10 mouse cellular contexts compared by ENCODE assay signal in the genomic region with DNA sequence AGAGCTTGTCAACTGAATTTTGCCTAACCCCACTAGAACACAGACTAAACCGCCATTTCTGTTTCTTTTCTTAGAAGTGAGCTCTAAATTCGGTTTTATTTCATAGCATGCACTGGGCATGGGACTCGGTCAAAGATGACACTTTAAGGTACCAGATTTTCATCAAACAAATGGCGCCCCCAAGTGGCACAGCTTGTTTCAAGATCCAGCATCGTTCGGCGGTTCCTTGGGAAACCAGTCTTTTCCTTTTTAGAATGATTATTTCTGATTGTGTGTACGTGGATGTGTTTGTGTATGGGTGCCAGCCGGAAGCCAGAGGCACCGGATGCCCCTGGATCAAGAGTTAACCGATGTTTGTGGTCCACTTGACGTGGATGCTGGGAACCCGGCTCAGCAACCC. TPM values are rescaled to one million over a fixed set of nuclear protein-coding genes. Genes with fewer than 3 reads are reported as not detected.
A peak's percentile ranks its signal among the peaks of the same experiment; 100 is the strongest.
DNase-seq lines count a peak whose midpoint lies in the region; ATAC-seq and TF ChIP-seq lines count a peak whose summit lies in the region.
"Had no signal": no experiment of that assay in that cellular context is flagged by ENCODE, and none has a peak within 500 bp of the region (broad histone marks: within the 10 kb centered on the region; RNA-seq: fewer than 3 reads in every experiment).

No protein-coding gene starts in this region.

- no peaks in the 10 kb centered on the region for H3K9me3 ChIP-seq in hindbrain, embryonic 10.5 days
- no peaks in the 10 kb centered on the region for H3K9me3 ChIP-seq in hindbrain, embryonic 12.5 days (replicated peaks)
- H3K9me3 ChIP-seq in limb, embryonic 11.5 days (ENCODE audit: control insufficient read depth, low read length) = no peaks in the 10 kb centered on the region
- H3K9me3 ChIP-seq: embryonic facial prominence, embryonic 13.5 days; lung, embryonic 15.5 days had no signal

- CTCF ChIA-PET in Patski (lab: Charles Lee) = interaction anchor here (0.8 to 4.2 kb wide), 11 partner anchors 8 to 526 kb away, joined by 3 to 35 read pairs (median 3); partner anchors contain the start of gene Gpx8

- DNase-seq in hindbrain, embryonic 10.5 days (ENCODE audit: low spot score) = peak; percentile 58
- DNase-seq in CD4-positive helper T cell, adult 2 months (ENCODE audit: low read depth, low spot score) = peak; percentile 26
- DNase-seq in Patski (ENCODE audit: low read depth, low spot score) = no peak
- DNase-seq in frontal cortex, postnatal 25 days (ENCODE audit: low spot score in 2 of 2) = peak; percentile 47 to 49
- peak; percentile 82 for DNase-seq in limb, embryonic 11.5 days (ENCODE audit: low spot score)

- TF ChIP-seq CTCF in Patski (IDR thresholded peaks at IDR 0.05) = peak; percentile 69
- TF ChIP-seq CTCF in small intestine, adult 2 months (IDR thresholded peaks at IDR 0.05; ENCODE audit: extremely low read depth, insufficient read length, insufficient replicate concordance, low read depth, low read length) = peak; percentile 42; the same call in 1 of the 2 replicates

- ATAC-seq in hindbrain, embryonic 12.5 days (ENCODE audit: low FRiP score) = no peak
- no peak for ATAC-seq in Patski
- no peak for ATAC-seq in limb, embryonic 11.5 days (ENCODE audit: insufficient number of reproducible peaks, low FRiP score, low TSS enrichment, low read depth)
- ATAC-seq in erythroblast, adult 5-6 weeks (replicated peaks; ENCODE audit: low FRiP score, poor library complexity, severe bottlenecking) = no peak

- H3K9ac ChIP-seq in hindbrain, embryonic 12.5 days = no peak overlapping the region
- no peak overlapping the region for H3K9ac ChIP-seq in limb, embryonic 11.5 days (ENCODE audit: low read length)
- H3K9ac ChIP-seq: embryonic facial prominence, embryonic 13.5 days; lung, embryonic 15.5 days had no signal

- in situ Hi-C loops in Patski (cut with MboI; ENCODE audit: low pct_unique_long_range_greater_than_20kb) = loop anchor here (10.0 to 25.0 kb wide), 3 partner anchors 600 to 1522 kb away; partner anchors contain the start of genes Ddx4 and Slc38a9

- no peaks in the 10 kb centered on the region; the same call in 1 of the 2 replicates for H3K4me1 ChIP-seq in hindbrain, embryonic 10.5 days (replicated peaks)
- H3K4me1 ChIP-seq in hindbrain, embryonic 12.5 days = no peaks in the 10 kb centered on the region
- H3K4me1 ChIP-seq in limb, embryonic 11.5 days (ENCODE audit: control insufficient read depth, insufficient read depth, low read length) = no peaks in the 10 kb centered on the region
- no peaks in the 10 kb centered on the region for H3K4me1 ChIP-seq in small intestine, adult 2 months (ENCODE audit: control insufficient read depth, insufficient read depth, insufficient read length, low read length)
- H3K4me1 ChIP-seq: embryonic facial prominence, embryonic 13.5 days had no signal

- 34% methylated on average over 13 of the region's 13 CpGs for WGBS in hindbrain, embryonic 10.5 days
- WGBS in hindbrain, embryonic 12.5 days = 34% methylated on average over 13 of the region's 13 CpGs
- 32% methylated on average over 13 of the region's 13 CpGs for WGBS in limb, embryonic 11.5 days
- 25% methylated on average over 13 of the region's 13 CpGs for WGBS in small intestine, adult 2 months

- TF ChIP-seq POLR2A in small intestine, adult 2 months (IDR thresholded peaks at IDR 0.05; ENCODE audit: low read depth, low read length) = no peak

- H3K27ac ChIP-seq in hindbrain, embryonic 10.5 days = no peak overlapping the region
- H3K27ac ChIP-seq in hindbrain, embryonic 12.5 days = no peak overlapping the region
- H3K27ac ChIP-seq in limb, embryonic 11.5 days (replicated peaks; ENCODE audit: low read depth, low read length) = no peak overlapping the region
- H3K27ac ChIP-seq in small intestine, adult 2 months (ENCODE audit: insufficient read depth, low read depth, low read length) = no peak overlapping the region
- H3K27ac ChIP-seq: embryonic facial prominence, embryonic 13.5 days; lung, embryonic 15.5 days had no signal

- no peaks in the 10 kb centered on the region for H3K36me3 ChIP-seq in hindbrain, embryonic 10.5 days
- H3K36me3 ChIP-seq in hindbrain, embryonic 12.5 days = no peaks in the 10 kb centered on the region
- H3K36me3 ChIP-seq in limb, embryonic 11.5 days (ENCODE audit: control insufficient read depth, insufficient read depth, low read length) = no peaks in the 10 kb centered on the region
- H3K36me3 ChIP-seq in small intestine, adult 2 months (ENCODE audit: control insufficient read depth, insufficient read depth, low read length) = no peaks in the 10 kb centered on the region
- H3K36me3 ChIP-seq: embryonic facial prominence, embryonic 13.5 days; lung, embryonic 15.5 days had no signal

- H3K4me3 ChIP-seq in hindbrain, embryonic 10.5 days = no peak overlapping the region
- no peak overlapping the region for H3K4me3 ChIP-seq in hindbrain, embryonic 12.5 days
- H3K4me3 ChIP-seq in limb, embryonic 11.5 days (ENCODE audit: low read depth, low read length) = no peak overlapping the region
- H3K4me3 ChIP-seq in small intestine, adult 2 months (ENCODE audit: low read depth, low read length) = no peak overlapping the region
- H3K4me3 ChIP-seq: embryonic facial prominence, embryonic 13.5 days; lung, embryonic 15.5 days had no signal

- no peak overlapping the region for H3K4me2 ChIP-seq in hindbrain, embryonic 12.5 days (replicated peaks)
- no peak overlapping the region for H3K4me2 ChIP-seq in limb, embryonic 11.5 days (ENCODE audit: low read depth, severe bottlenecking)
- H3K4me2 ChIP-seq: embryonic facial prominence, embryonic 13.5 days; lung, embryonic 15.5 days had no signal

- H3K27me3 ChIP-seq in hindbrain, embryonic 10.5 days (ENCODE audit: insufficient read depth, poor library complexity, severe bottlenecking) = no peaks in the 10 kb centered on the region; the same call in 1 of the 2 replicates
- no peaks in the 10 kb centered on the region; the same call in 1 of the 2 replicates for H3K27me3 ChIP-seq in hindbrain, embryonic 12.5 days
- no peaks in the 10 kb centered on the region for H3K27me3 ChIP-seq in Patski
- no peaks in the 10 kb centered on the region for H3K27me3 ChIP-seq in limb, embryonic 11.5 days (ENCODE audit: control insufficient read depth, insufficient read depth, low read length)
- no peaks in the 10 kb centered on the region for H3K27me3 ChIP-seq in small intestine, adult 2 months (ENCODE audit: control insufficient read depth, insufficient read depth, low read length)
- H3K27me3 ChIP-seq: embryonic facial prominence, embryonic 13.5 days had no signal

- POLR2A ChIA-PET in Patski (lab: Charles Lee) = no interaction called here

RNA-seq across cellular contexts. Expression of gene BC067074, which starts 27.7 kb away (rescaled TPM):
- 1.8 TPM in 2 replicates for polyA plus RNA-seq in hindbrain, embryonic 10.5 days (2016; fragmentation: Nextera tagmentation; extraction: Ambion mirVana)
- 3.5 and 4.5 TPM in 2 replicates for polyA plus RNA-seq in hindbrain, embryonic 12.5 days (2016; fragmentation: Nextera tagmentation; extraction: Ambion mirVana)
- polyA plus RNA-seq in Patski (2021) = 0.08 TPM
- polyA plus RNA-seq in limb, embryonic 11.5 days (2014; fragmentation: Nextera tagmentation; extraction: Ambion mirVana) = 7.1 and 8.8 TPM in 2 replicates
- 0.09 and 0.10 TPM in 2 replicates for polyA plus RNA-seq in small intestine, adult 2 months (2012; rRNA removed)
- total RNA-seq in erythroblast, adult 5-6 weeks (2015; ENCODE audit: low replicate concordance) = not detected in 2 replicates
- total RNA-seq in erythroblast, adult 5-6 weeks (2017; ENCODE audit: low replicate concordance) = not detected in 2 replicates

RNA-seq across cellular contexts. Expression of gene Gzmk, which starts 39.5 kb away (rescaled TPM):
- polyA plus RNA-seq in hindbrain, embryonic 10.5 days (2016; fragmentation: Nextera tagmentation; extraction: Ambion mirVana) = not detected in 2 replicates
- polyA plus RNA-seq in hindbrain, embryonic 12.5 days (2016; fragmentation: Nextera tagmentation; extraction: Ambion mirVana) = not detected in 2 replicates
- not detected for polyA plus RNA-seq in Patski (2021)
- not detected in 2 replicates for polyA plus RNA-seq in limb, embryonic 11.5 days (2014; fragmentation: Nextera tagmentation; extraction: Ambion mirVana)
- polyA plus RNA-seq in small intestine, adult 2 months (2012; rRNA removed) = 0.30 and 0.47 TPM in 2 replicates
- not detected in 2 replicates for total RNA-seq in erythroblast, adult 5-6 weeks (2015; ENCODE audit: low replicate concordance)
- total RNA-seq in erythroblast, adult 5-6 weeks (2017; ENCODE audit: low replicate concordance) = not detected in 2 replicates
- polyA plus RNA-seq: embryonic facial prominence, embryonic 13.5 days; lung, embryonic 15.5 days had no signal

RNA-seq across cellular contexts. Expression of gene Esm1, which starts 55.8 kb away (rescaled TPM):
- 1.7 and 2.2 TPM in 2 replicates for polyA plus RNA-seq in hindbrain, embryonic 10.5 days (2016; fragmentation: Nextera tagmentation; extraction: Ambion mirVana)
- 1.5 and 1.8 TPM in 2 replicates for polyA plus RNA-seq in hindbrain, embryonic 12.5 days (2016; fragmentation: Nextera tagmentation; extraction: Ambion mirVana)
- polyA plus RNA-seq in Patski (2021) = not detected
- 2.1 and 2.6 TPM in 2 replicates for polyA plus RNA-seq in limb, embryonic 11.5 days (2014; fragmentation: Nextera tagmentation; extraction: Ambion mirVana)
- 2.5 and 3.3 TPM in 2 replicates for polyA plus RNA-seq in small intestine, adult 2 months (2012; rRNA removed)
- total RNA-seq in erythroblast, adult 5-6 weeks (2015; ENCODE audit: low replicate concordance) = 1.0 TPM in 1 of 2 replicates, not detected in the other
- 0.60 TPM in 1 of 2 replicates, not detected in the other for total RNA-seq in erythroblast, adult 5-6 weeks (2017; ENCODE audit: low replicate concordance)
